Mouse (Mus musculus) layer of hippocampus, postnatal 25 days (tissue): ENCODE results near the gene Ppp4r1. TPM values are rescaled to one million over a fixed set of nuclear protein-coding genes. Genes with fewer than 3 reads are reported as not detected.

Experiments
- DNase-seq, 2 experiments: peaks; one replicate each; pipeline ENCODE4 v3.0.0; 2022; ENCODE audit warnings: mixed read lengths in 2 of 2, low spot score in 1 of 2; ENCODE audit errors: extremely low spot score in 1 of 2
- total RNA-seq, 2 experiments: library from RNA; stranded (reverse); gene quantifications; 2 replicates each; pipeline ENCODE4 v1.2.3; 2021

Gene Ppp4r1
- 10 to 100 TPM; 27.3 to 34.3 TPM for total RNA-seq

- DNase-seq = peak; percentile 54 to 65
Observed at GRCm38 (mm10) chr17:65782551-65783141, at the start of gene Ppp4r1. Gene Ppp4r1 (plus strand): TSS chr17:65782573.

GRCm38 (mm10) chr17:65732666-65733065, 49.7 kb upstream of the Ppp4r1 start:
- DNase-seq = no peak

- DNase-seq = no peak
Observed at GRCm38 (mm10) chr17:65735088-65735487, 47.3 kb upstream of the Ppp4r1 start.

GRCm38 (mm10) chr17:65737175-65737574, 45.2 kb upstream of the Ppp4r1 start:
- DNase-seq = no peak

- DNase-seq = no peak
Observed at GRCm38 (mm10) chr17:65737622-65738021, 44.8 kb upstream of the Ppp4r1 start.

- no peak for DNase-seq
Observed at GRCm38 (mm10) chr17:65739874-65740725, 42.3 kb upstream of the Ppp4r1 start.

GRCm38 (mm10) chr17:65741565-65741964, 40.8 kb upstream of the Ppp4r1 start:
- DNase-seq = no peak

GRCm38 (mm10) chr17:65742245-65742905, 40.0 kb upstream of the Ppp4r1 start:
- DNase-seq = no peak

- DNase-seq = no peak
Observed at GRCm38 (mm10) chr17:65742969-65743368, 39.4 kb upstream of the Ppp4r1 start.

GRCm38 (mm10) chr17:65743664-65744330, 38.6 kb upstream of the Ppp4r1 start:
- no peak for DNase-seq

GRCm38 (mm10) chr17:65746314-65746713, 36.1 kb upstream of the Ppp4r1 start:
- no peak for DNase-seq

GRCm38 (mm10) chr17:65748997-65749396, 33.4 kb upstream of the Ppp4r1 start:
- DNase-seq = no peak

- no peak for DNase-seq
Observed at GRCm38 (mm10) chr17:65749803-65750202, 32.6 kb upstream of the Ppp4r1 start.

GRCm38 (mm10) chr17:65750301-65750700, 32.1 kb upstream of the Ppp4r1 start:
- DNase-seq = no peak

GRCm38 (mm10) chr17:65753130-65753529, 29.2 kb upstream of the Ppp4r1 start:
- no peak for DNase-seq

- no peak for DNase-seq
Observed at GRCm38 (mm10) chr17:65755857-65756256, 26.5 kb upstream of the Ppp4r1 start.

- no peak for DNase-seq
Observed at GRCm38 (mm10) chr17:65757150-65757549, 25.2 kb upstream of the Ppp4r1 start.

- no peak for DNase-seq
Observed at GRCm38 (mm10) chr17:65763221-65763620, 19.2 kb upstream of the Ppp4r1 start.

- DNase-seq = peak in 1 of 2 experiments; percentile 24
Observed at GRCm38 (mm10) chr17:65768486-65768885, 13.9 kb upstream of the Ppp4r1 start.

- DNase-seq = no peak
Observed at GRCm38 (mm10) chr17:65770982-65771915, 11.1 kb upstream of the Ppp4r1 start.
